Mouse (Mus musculus) small intestine, adult 2 months (tissue): ENCODE measurements around the gene Hapln3.

Experiments
- CTCF ChIP-seq: fragments of 200-500 bp; IDR thresholded peaks from 2 replicates; pipeline ENCODE4 v1.5.1; 2012; ENCODE audit warnings: low read depth, mild to moderate bottlenecking, control low read depth, inconsistent platforms, low read length, moderate library complexity, mixed read lengths; ENCODE audit not compliant: insufficient replicate concordance, insufficient read length; ENCODE audit errors: extremely low read depth
- POLR2A ChIP-seq: fragments of 200-500 bp; IDR thresholded peaks from 2 replicates; pipeline ENCODE4 v1.6.1; 2012; ENCODE audit warnings: low read depth, mild to moderate bottlenecking, control low read depth, inconsistent platforms, low read length, moderate library complexity

DNA sequence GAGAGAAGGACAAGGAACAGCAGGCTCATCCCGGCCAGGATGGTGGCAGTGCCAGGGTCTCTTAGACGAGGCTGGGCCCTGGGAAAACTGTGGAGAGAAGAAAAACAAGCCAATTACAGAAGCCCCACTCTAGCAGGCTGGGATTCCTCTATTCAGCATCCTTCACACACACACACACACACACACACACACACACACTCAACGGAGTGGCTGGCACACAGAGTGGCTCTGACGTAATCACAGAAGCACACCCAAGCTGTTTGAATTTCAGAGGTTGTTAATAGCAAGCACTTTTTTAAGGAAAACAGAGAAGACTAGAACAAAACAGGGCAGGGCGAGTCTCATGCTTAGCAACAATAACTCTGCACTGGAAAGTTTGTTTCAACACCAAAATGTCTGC lies 7.4 kb downstream of the Hapln3 start:
- no peak for TF ChIP-seq CTCF
- no peak for TF ChIP-seq POLR2A
